Mouse (Mus musculus) ES-E14 (cell line): Measurements from ENCODE around the gene Slc25a20. TPM values are rescaled to one million over a fixed set of nuclear protein-coding genes. Genes with fewer than 3 reads are reported as not detected.

Experiments used
- DNase-seq: peaks from one replicate; pipeline ENCODE4 v3.0.0-alpha.2; 2013; ENCODE audit warnings: low read depth, low spot score
- H3K27ac ChIP-seq: 2 replicates; pipeline ENCODE4 v1.5.1; 2012; ENCODE audit warnings: low read depth, mild to moderate bottlenecking, low read length, moderate library complexity, mixed read lengths; ENCODE audit not compliant: poor library complexity, insufficient read depth, severe bottlenecking
- H3K36me3 ChIP-seq: 2 replicates; pipeline ENCODE4 v1.6.1; 2012; ENCODE audit warnings: mild to moderate bottlenecking, low read length, moderate library complexity, mixed read lengths; ENCODE audit not compliant: control insufficient read depth, poor library complexity, insufficient read depth, severe bottlenecking
- H3K4me1 ChIP-seq, 2 experiments: fragments of 150-350 bp in 1 of 2; sonication (generic) in 1 of 2; 2 replicates each; pipeline ENCODE4 v1.6.1; 2012; ENCODE audit warnings: low read length in 2 of 2, mild to moderate bottlenecking in 1 of 2, mixed read lengths in 1 of 2; ENCODE audit not compliant: control insufficient read depth in 2 of 2, insufficient read depth in 2 of 2, poor library complexity in 1 of 2
- H3K4me3 ChIP-seq, 2 experiments: fragments of 150-350 bp in 1 of 2; sonication (generic) in 1 of 2; 2 replicates each; pipeline ENCODE4 v1.5.1; 2012; ENCODE audit warnings: low read length in 2 of 2, low read depth in 1 of 2, mild to moderate bottlenecking in 1 of 2, mixed read lengths in 1 of 2; ENCODE audit not compliant: insufficient read depth in 1 of 2, poor library complexity in 1 of 2, severe bottlenecking in 1 of 2
- H3K9ac ChIP-seq: 2 replicates; pipeline ENCODE4 v1.6.1; 2012; ENCODE audit warnings: low read depth, mild to moderate bottlenecking, low read length, mixed read lengths; ENCODE audit not compliant: poor library complexity, insufficient read depth, severe bottlenecking
- H3K9me3 ChIP-seq: fragments of 150-350 bp; sonication (generic); 2 replicates; pipeline ENCODE4 v1.6.1; 2012; ENCODE audit warnings: low read depth, mild to moderate bottlenecking, low read length; ENCODE audit not compliant: control insufficient read depth, insufficient read depth
- CHD2 ChIP-seq: IDR thresholded peaks from 2 replicates; pipeline ENCODE4 v1.6.1; 2014; ENCODE audit warnings: mild to moderate bottlenecking, low read depth, low read length, inconsistent platforms
- HCFC1 ChIP-seq: IDR thresholded peaks from 2 replicates; pipeline ENCODE4 v1.6.1; 2012; ENCODE audit warnings: low read length, inconsistent platforms, borderline replicate concordance; ENCODE audit not compliant: insufficient read depth
- MAFK ChIP-seq: IDR thresholded peaks from 2 replicates; pipeline ENCODE4 v1.6.1; 2014; ENCODE audit warnings: mild to moderate bottlenecking, low read depth, low read length, inconsistent platforms; ENCODE audit not compliant: insufficient read depth
- ZC3H11A ChIP-seq: IDR thresholded peaks from 2 replicates; pipeline ENCODE4 v1.6.1; 2012; ENCODE audit warnings: low read depth, mild to moderate bottlenecking, inconsistent platforms, low read length, borderline replicate concordance
- ZNF384 ChIP-seq: IDR thresholded peaks from 2 replicates; pipeline ENCODE4 v1.6.1; 2012; ENCODE audit warnings: low read depth, low read length, inconsistent platforms
- in situ Hi-C, 2 experiments: fragments of 600-800 bp; cut with MboI; formaldehyde crosslinking; loops; one replicate each; pipeline ENCODE4 v1.15.1; 2025; ENCODE audit warnings: low sequenced_read_pairs in 2 of 2, inconsistent platforms in 1 of 2; ENCODE audit not compliant: unreplicated experiment in 2 of 2
- total RNA-seq: library from RNA; depleted of rRNA; stranded (reverse); fragments of 300-350 nt; gene quantifications from 2 replicates; pipeline ENCODE4 v1.2.3, GENCODE M21; 2012

Slc25a20 gene
- total RNA-seq, 1 experiment = 59.4 TPM

DNA sequence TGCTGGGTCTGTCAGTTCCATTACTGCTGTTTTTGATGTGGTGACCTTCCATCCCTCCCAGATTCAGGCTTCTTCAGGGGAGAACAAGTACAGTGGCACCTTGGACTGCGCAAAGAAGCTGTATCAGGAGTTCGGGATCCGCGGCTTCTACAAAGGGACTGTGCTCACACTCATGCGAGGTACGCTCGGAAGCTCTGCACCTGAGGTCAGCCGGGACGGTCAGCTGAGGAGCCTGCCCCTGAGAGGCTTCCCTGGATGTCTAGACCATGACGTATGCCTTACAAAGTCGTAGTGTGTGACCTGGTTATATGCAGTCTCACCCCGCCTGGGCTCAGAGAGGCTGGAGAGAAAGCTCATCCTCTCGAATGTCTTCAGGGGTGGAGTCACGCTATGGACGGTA, 18.1 kb downstream of the Slc25a20 start:
- H3K4me1 ChIP-seq = no peaks in the 10 kb centered on the region; a peak in 1 of 4 replicates
- H3K27ac ChIP-seq = no peak overlapping the region
- no peak overlapping the region for H3K9ac ChIP-seq
- in situ Hi-C loops = no loop called here
- peaks cover 12% of the 10 kb centered on the region for H3K36me3 ChIP-seq
- DNase-seq = no peak
- no peak overlapping the region for H3K4me3 ChIP-seq
- H3K9me3 ChIP-seq = no peaks in the 10 kb centered on the region
- TF ChIP-seq MAFK = no peak
- TF ChIP-seq ZNF384 = no peak
- TF ChIP-seq ZC3H11A = no peak
- no peak for TF ChIP-seq HCFC1
- TF ChIP-seq CHD2 = no peak

DNA sequence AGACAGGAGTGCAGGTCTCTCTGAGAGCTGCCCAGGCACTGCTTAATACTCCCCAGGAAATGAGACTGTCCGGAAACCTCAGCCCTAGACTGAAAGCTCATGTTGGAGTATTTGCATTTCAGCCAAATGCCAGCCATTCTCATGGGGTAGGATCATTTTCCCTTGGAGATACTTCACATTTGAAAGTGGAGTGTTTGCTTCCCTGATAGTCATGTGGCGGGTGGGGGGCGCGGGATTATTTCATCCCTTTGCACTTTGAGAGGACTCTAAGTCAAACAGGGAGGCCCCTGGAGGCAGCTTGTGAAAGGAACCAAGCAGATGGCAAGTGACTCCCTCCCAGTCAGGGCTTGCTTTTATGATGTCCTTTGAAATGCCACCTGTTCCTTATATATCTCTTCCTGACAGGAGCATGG, 24.6 kb downstream of the Slc25a20 start:
- no peak for DNase-seq
- Histone ChIP-seq H3K27ac (no peak overlapping the region), H3K4me3 (no peak overlapping the region), H3K36me3 (peaks cover 9% of the 10 kb centered on the region), H3K9ac (no peak overlapping the region), H3K9me3 (no peaks in the 10 kb centered on the region), H3K4me1 (peaks cover 0 to under 1% of the 10 kb centered on the region in 2 experiments; a peak in 1 of 4 replicates)
- TF ChIP-seq ZC3H11A (no peak), HCFC1 (no peak), CHD2 (no peak), MAFK (no peak), ZNF384 (no peak)
- in situ Hi-C loops = no loop called here

DNA sequence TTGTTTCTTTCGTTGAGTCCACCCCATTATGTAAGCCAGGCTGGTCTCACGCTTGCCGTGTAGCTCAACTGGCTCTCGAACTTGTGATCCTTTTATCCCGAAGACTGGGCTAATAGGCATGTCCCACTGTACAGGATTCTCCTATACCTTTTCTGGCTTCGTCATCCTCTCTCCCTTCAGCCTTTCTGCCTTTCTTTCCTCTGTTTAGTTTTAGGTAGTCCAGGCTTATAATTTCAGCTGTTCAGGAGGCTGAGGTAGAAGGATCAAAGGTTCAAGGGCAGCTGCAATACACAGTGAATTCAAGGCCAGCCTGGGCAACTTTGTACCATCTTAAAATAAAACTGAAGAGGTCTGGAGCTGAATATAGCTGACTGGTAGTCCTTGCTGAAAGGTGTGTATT, 25.3 kb downstream of the Slc25a20 start:
- Histone ChIP-seq H3K9ac (no peak overlapping the region), H3K27ac (no peak overlapping the region), H3K4me3 (no peak overlapping the region), H3K9me3 (no peaks in the 10 kb centered on the region), H3K4me1 (peaks cover 0 to 3% of the 10 kb centered on the region in 2 experiments; a peak in 1 of 4 replicates), H3K36me3 (peaks cover 7% of the 10 kb centered on the region)
- DNase-seq = no peak
- TF ChIP-seq ZNF384 (no peak), MAFK (no peak), ZC3H11A (no peak), HCFC1 (no peak), CHD2 (no peak)
- in situ Hi-C loops = no loop called here

DNA sequence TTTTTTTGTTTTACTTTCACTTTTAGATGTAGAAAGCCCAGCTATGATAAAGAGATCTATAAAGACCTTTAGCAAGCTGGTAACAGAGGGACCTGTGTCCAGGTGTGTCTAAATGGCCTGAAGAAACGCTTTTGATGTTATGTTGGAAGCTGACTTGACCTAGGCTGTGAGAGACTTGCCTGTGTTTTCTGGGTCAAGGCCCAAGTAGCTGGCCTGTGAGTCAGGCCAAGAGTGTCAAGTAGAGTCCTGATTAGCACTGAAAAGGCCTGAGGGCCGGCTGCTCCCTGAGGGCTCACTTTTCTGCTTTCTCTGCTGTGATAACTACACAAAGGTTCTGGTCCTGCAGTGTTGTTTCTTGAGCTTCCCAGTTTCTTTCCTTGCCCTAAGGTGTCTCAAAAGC, 25.8 kb downstream of the Slc25a20 start:
- Histone ChIP-seq H3K9me3 (no peaks in the 10 kb centered on the region), H3K9ac (no peak overlapping the region), H3K36me3 (peaks cover 2% of the 10 kb centered on the region; the same call in 1 of the 2 replicates), H3K4me1 (peaks cover 0 to 3% of the 10 kb centered on the region in 2 experiments; a peak in 1 of 4 replicates), H3K4me3 (no peak overlapping the region), H3K27ac (no peak overlapping the region)
- in situ Hi-C loops = no loop called here
- DNase-seq = no peak
- no peak for TF ChIP-seq HCFC1

DNA sequence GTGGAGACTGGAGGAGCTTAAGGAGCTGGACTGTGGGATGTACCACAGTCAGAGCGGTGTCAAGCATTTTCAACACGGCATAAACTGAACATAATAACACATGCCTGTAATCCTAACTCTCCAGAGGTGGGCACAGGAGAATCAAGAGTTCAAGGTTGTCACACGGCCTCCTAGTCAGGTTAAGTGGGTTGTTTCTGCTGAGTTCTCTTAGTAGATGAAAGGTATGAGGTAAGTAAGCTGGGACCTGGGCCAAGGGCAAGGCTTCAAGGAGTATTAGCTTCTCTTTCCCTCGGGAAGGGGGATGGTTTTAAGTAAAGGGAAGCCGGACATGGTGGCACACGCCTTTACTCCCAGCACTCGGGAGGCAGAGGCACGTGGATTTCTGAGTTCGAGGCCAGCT, 26.6 kb downstream of the Slc25a20 start:
- peaks cover 0 to 3% of the 10 kb centered on the region in 2 experiments; a peak in 2 of 4 replicates for H3K4me1 ChIP-seq
- H3K4me3 ChIP-seq = no peak overlapping the region
- no peak overlapping the region for H3K9ac ChIP-seq
- in situ Hi-C loops = no loop called here
- no peaks in the 10 kb centered on the region for H3K9me3 ChIP-seq
- no peak overlapping the region for H3K27ac ChIP-seq
- no peak for DNase-seq
- H3K36me3 ChIP-seq = 0 out of 2 replicates have a peak, but pooled peaks cover 2% of the 10 kb centered on the region
- TF ChIP-seq MAFK (no peak), CHD2 (no peak), ZC3H11A (no peak), HCFC1 (no peak), ZNF384 (no peak)
